Mouse (Mus musculus) kidney, embryonic 16.5 days (tissue): Measurements from ENCODE around the gene Sdc3. TPM values are rescaled to one million over a fixed set of nuclear protein-coding genes. Genes with fewer than 3 reads are reported as not detected.

Experiments used
- ATAC-seq: fragments of 200-750 bp; cut with Nextera tagmentation; 2 replicates; pipeline ENCODE4 v1.8.0; 2017; ENCODE audit warnings: moderate TSS enrichment; ENCODE audit not compliant: low FRiP score, low TSS enrichment
- H3K27ac ChIP-seq: fragments of 300-500 bp; sonication (generic); 2 replicates; pipeline ENCODE4 v1.5.1; 2014; ENCODE audit warnings: low read length
- H3K27me3 ChIP-seq: fragments of 300-500 bp; sonication (generic); 2 replicates; pipeline ENCODE4 v1.6.1; 2014; ENCODE audit warnings: low read length, control low read depth, mixed read lengths; ENCODE audit not compliant: insufficient read depth
- H3K36me3 ChIP-seq: fragments of 300-500 bp; sonication (generic); 2 replicates; pipeline ENCODE4 v1.6.1; 2014; ENCODE audit warnings: low read length, control low read depth, mixed read lengths; ENCODE audit not compliant: insufficient read depth
- H3K4me1 ChIP-seq: fragments of 300-500 bp; sonication (generic); 2 replicates; pipeline ENCODE4 v1.6.1; 2014; ENCODE audit warnings: low read length, control low read depth, mixed read lengths; ENCODE audit not compliant: insufficient read depth
- H3K4me2 ChIP-seq: fragments of 300-500 bp; sonication (generic); replicated peaks from 2 replicates; pipeline ENCODE4 v1.6.1; 2014; ENCODE audit warnings: low read depth, low read length
- H3K4me3 ChIP-seq: fragments of 300-500 bp; sonication (generic); 2 replicates; pipeline ENCODE4 v1.5.1; 2014; ENCODE audit warnings: mild to moderate bottlenecking, low read length
- H3K9ac ChIP-seq: fragments of 300-500 bp; sonication (generic); replicated peaks from 2 replicates; pipeline ENCODE4 v1.6.1; 2014; ENCODE audit warnings: low read length
- H3K9me3 ChIP-seq: fragments of 300-500 bp; sonication (generic); 2 replicates; pipeline ENCODE4 v1.6.1; 2016; ENCODE audit warnings: low read length, control low read depth
- WGBS: fragments of 180-500 bp; shearing (Covaris S2); extraction: QIAGEN DNeasy Blood & Tissue Kit; methylation state at CpG from one replicate; pipeline ENCODE4 v1.1.7; 2014; 5-methylcytosine and 5-hydroxymethylcytosine counted together
- polyA plus RNA-seq: library from polyadenylated mRNA; unstranded; fragments of >200 nt; fragmentation: Nextera tagmentation; extraction: Ambion mirVana; gene quantifications from 2 replicates; pipeline ENCODE4 v1.2.1, GENCODE M21; 2015

The Sdc3 gene
- polyA plus RNA-seq, 1 experiment from 2014 or later: 23.1 TPM

DNA sequence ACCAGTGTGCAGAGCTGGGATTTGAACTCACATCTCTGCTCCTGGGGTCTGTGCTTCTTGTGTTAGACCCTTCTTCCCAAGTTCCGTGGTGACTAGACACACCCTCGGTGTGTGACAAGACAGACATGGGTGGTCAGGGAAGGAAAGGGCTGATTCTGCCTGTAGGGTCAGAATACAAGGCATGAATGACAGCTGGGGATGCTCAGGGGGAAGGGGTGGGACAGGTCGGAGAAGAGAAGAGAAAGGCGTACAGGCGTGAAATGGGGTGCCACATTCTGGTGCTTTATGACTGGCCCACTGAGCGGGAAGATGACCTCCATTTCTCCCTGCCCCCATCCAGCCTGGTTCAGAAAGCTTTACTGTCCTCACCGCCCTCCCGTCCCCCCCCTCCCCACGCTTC lies 73.1 kb downstream of the Sdc3 start:
- H3K9me3 ChIP-seq: no peaks in the 10 kb centered on the region
- no peak overlapping the region for H3K4me3 ChIP-seq
- H3K9ac ChIP-seq: no peak overlapping the region
- peaks cover 22% of the 10 kb centered on the region for H3K27me3 ChIP-seq
- H3K4me1 ChIP-seq: peaks cover 7% of the 10 kb centered on the region; the same call in 1 of the 2 replicates
- ATAC-seq: no peak
- no peak overlapping the region for H3K4me2 ChIP-seq
- no peak overlapping the region for H3K27ac ChIP-seq
- H3K36me3 ChIP-seq: no peaks in the 10 kb centered on the region
- 16% methylated on average over 7 of the region's 9 CpGs for WGBS

DNA sequence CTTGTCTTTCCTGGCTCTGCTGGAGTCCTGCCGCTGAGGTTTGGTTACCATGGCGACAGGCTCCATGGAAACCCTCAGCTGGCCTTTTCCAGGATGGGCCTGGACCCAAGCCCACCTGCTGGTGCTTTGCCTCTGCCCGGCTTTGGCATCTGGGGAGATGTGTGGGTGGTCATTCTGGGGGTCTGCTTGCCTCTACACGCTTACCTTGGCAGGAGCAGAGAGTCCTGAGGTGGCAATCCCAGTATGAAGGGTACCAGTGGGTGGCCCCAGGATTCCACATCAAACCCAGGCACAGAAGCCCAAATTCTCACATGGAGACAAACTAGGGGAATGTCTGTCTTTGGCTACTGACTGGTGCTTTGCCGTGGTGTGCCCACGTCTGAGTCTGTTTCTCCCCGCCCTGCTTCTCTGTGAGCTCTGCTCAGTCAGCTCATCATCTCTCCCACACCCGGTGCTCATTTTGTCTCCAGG lies 73.6 kb downstream of the Sdc3 start:
- Histone ChIP-seq H3K4me3 (no peak overlapping the region), H3K36me3 (no peaks in the 10 kb centered on the region), H3K9ac (no peak overlapping the region), H3K27me3 (peaks cover 18% of the 10 kb centered on the region), H3K9me3 (no peaks in the 10 kb centered on the region), H3K4me1 (peaks cover 7% of the 10 kb centered on the region; the same call in 1 of the 2 replicates), H3K27ac (no peak overlapping the region), H3K4me2 (no peak overlapping the region)
- 25% methylated on average over 8 of the region's 8 CpGs for whole genome bisulfite sequencing
- no peak for ATAC-seq

DNA sequence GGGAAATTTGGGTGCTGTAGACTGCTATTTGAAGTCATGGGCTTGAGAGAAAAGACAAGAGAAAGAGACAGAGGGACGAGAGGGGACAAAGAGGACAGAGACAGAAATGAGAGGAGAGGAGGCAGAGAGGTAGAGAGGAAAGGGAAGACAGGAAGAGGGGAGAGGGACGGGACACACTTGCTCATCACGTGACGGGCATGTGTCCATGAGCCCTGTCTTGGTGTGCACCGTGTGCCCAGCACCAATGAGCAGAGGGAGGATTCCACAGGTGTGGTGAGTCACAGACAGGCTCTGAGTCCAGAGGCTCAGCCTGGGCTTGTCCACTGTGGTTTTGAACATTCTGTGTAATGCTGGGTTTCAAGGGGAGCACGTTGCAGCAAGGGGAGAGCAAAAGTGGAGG lies 75.6 kb downstream of the Sdc3 start:
- no peaks in the 10 kb centered on the region for H3K4me1 ChIP-seq
- 74% methylated on average over 6 of the region's 6 CpGs for WGBS
- H3K9me3 ChIP-seq: no peaks in the 10 kb centered on the region
- H3K36me3 ChIP-seq: no peaks in the 10 kb centered on the region
- peaks cover 6% of the 10 kb centered on the region for H3K27me3 ChIP-seq
- H3K27ac ChIP-seq: no peak overlapping the region
- no peak overlapping the region for H3K4me3 ChIP-seq
- no peak overlapping the region for H3K9ac ChIP-seq
- no peak overlapping the region for H3K4me2 ChIP-seq
- ATAC-seq: no peak

DNA sequence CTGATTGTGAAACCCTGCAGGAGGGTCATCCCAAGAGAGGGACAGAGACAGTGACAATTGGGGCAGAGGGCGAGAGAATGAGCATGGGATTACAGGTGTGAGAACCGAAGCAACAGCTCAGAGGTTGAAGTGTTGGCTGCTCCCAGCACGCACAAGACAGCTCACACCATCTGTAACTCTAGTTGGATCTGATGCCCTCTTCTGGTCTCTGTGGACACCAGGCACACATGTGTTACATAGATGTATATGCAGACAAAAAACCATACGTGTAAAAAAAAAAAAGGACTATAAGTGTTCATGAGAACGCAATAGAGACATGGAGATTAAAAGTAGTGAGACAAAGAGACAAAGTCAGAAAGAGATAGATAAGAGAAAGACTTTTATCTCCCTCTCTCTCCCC lies 76.5 kb downstream of the Sdc3 start:
- Histone ChIP-seq H3K27ac (no peak overlapping the region), H3K9ac (no peak overlapping the region), H3K4me1 (no peaks in the 10 kb centered on the region), H3K9me3 (no peaks in the 10 kb centered on the region), H3K27me3 (peaks cover 6% of the 10 kb centered on the region), H3K4me2 (no peak overlapping the region), H3K4me3 (no peak overlapping the region), H3K36me3 (no peaks in the 10 kb centered on the region)
- 55% methylated on average over 5 of the region's 5 CpGs for WGBS
- no peak for ATAC-seq

DNA sequence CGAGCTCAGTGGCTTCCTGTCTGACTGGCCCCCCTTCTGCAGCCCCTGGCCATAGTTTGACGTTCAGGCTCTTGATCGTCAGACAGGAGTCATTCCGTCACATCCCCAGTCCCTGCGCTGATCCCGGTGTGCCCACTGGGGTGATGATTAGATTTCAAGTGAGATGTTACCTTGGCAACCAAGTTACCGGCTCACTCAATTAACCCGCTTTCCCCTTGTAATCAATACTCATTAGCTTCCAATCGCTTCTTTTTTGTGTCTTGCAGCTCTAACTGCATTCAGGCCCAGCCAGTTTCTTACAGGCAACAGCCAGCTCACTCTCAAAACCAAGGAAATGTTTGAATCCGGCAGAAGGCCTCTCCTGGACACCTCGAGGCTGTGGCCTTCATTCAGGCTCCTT lies 80.1 kb downstream of the Sdc3 start:
- 42% methylated on average over 11 of the region's 11 CpGs for WGBS
- no peaks in the 10 kb centered on the region for H3K36me3 ChIP-seq
- no peak for ATAC-seq
- no peak overlapping the region for H3K9ac ChIP-seq
- no peak overlapping the region for H3K4me2 ChIP-seq
- H3K4me1 ChIP-seq: peaks cover 14% of the 10 kb centered on the region
- H3K27me3 ChIP-seq: peaks cover 3% of the 10 kb centered on the region; the same call in 1 of the 2 replicates
- no peak overlapping the region for H3K4me3 ChIP-seq
- no peaks in the 10 kb centered on the region for H3K9me3 ChIP-seq
- no peak overlapping the region for H3K27ac ChIP-seq

DNA sequence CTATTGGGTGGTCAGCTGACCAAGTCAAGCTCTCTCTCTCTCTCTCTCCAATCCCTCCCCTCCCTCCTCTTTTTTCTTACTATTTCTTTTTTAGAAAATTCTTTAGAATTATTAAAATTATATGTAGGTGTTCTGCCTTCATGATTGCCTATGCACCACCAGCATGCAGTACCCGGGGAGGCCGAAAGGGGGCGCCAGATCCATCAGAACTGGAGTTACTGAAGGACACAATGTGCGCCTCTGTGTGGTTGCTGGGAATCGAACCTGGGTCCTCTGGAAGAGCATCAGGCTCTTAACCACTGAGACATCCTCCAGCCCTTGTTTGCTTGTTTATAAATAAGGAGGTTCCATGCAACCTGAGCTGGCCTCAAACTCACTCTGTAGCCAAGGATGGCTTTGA lies 81.1 kb downstream of the Sdc3 start:
- 0 out of 2 replicates have a peak, but pooled peaks cover 3% of the 10 kb centered on the region for H3K27me3 ChIP-seq
- WGBS: 92% methylated on average over 5 of the region's 5 CpGs
- H3K4me2 ChIP-seq: no peak overlapping the region
- no peak overlapping the region for H3K9ac ChIP-seq
- no peaks in the 10 kb centered on the region for H3K9me3 ChIP-seq
- peaks cover 17% of the 10 kb centered on the region for H3K4me1 ChIP-seq
- H3K36me3 ChIP-seq: no peaks in the 10 kb centered on the region
- ATAC-seq: no peak
- no peak overlapping the region for H3K4me3 ChIP-seq
- no peak overlapping the region for H3K27ac ChIP-seq

DNA sequence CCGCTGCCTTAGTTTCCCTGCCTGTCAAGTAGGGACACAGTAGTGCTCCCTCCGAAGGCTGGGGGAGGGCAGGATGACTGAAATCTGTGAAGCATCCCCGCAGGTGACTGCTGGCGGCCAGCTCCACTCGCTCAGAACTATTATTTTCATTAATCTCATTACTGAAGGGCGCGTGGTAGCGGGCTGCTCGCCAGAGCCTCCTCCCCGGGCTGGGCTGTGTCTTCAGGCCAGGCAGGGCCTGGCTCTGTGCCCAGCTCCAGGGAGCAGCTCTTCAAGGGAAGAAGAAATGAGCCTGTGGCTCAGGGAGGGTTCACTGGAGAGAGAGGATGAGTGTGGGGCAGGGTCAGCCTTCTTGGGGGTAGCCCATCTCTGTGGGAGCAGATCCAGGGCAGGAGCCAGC lies 82.3 kb downstream of the Sdc3 start:
- Histone ChIP-seq H3K27me3 (0 out of 2 replicates have a peak, but pooled peaks cover 3% of the 10 kb centered on the region), H3K4me3 (no peak overlapping the region), H3K4me2 (no peak overlapping the region), H3K36me3 (no peaks in the 10 kb centered on the region), H3K9me3 (no peaks in the 10 kb centered on the region), H3K9ac (no peak overlapping the region), H3K27ac (no peak overlapping the region), H3K4me1 (peaks cover 23% of the 10 kb centered on the region)
- 20% methylated on average over 10 of the region's 10 CpGs for WGBS
- ATAC-seq: peak; percentile 66

Other genes with a start within 250 kb of the Sdc3 start
- gene Nkain1, start 218.4 kb upstream of the Sdc3 start, polyA plus RNA-seq: 1.0 and 1.1 TPM in 2 replicates
- gene Pum1, start 129.2 kb upstream of the Sdc3 start, polyA plus RNA-seq: 96.8 and 106 TPM in 2 replicates
- 21.6 and 25.9 TPM in 2 replicates for gene Laptm5, start 120.6 kb downstream of the Sdc3 start, polyA plus RNA-seq
- 0.52 and 0.59 TPM in 2 replicates for gene Matn1, start 151.8 kb downstream of the Sdc3 start, polyA plus RNA-seq